Mouse (Mus musculus) midbrain, embryonic 15.5 days (tissue): ENCODE measurements around the gene Fbxw11. TPM values are rescaled to one million over a fixed set of nuclear protein-coding genes. Genes with fewer than 3 reads are reported as not detected.

Source experiments
- ATAC-seq: fragments of 200-750 bp; cut with Nextera tagmentation; replicated peaks from 2 replicates; pipeline ENCODE4 v1.8.0; 2017; ENCODE audit warnings: moderate TSS enrichment
- H3K27ac ChIP-seq: fragments of 300-500 bp; sonication (generic); 2 replicates; pipeline ENCODE4 v1.5.1; 2015; ENCODE audit warnings: mild to moderate bottlenecking, inconsistent platforms
- H3K27me3 ChIP-seq: fragments of 300-500 bp; sonication (generic); replicated peaks from 2 replicates; pipeline ENCODE4 v1.6.1; 2015; ENCODE audit warnings: inconsistent platforms
- H3K36me3 ChIP-seq: fragments of 300-500 bp; sonication (generic); replicated peaks from 2 replicates; pipeline ENCODE4 v1.6.1; 2015; ENCODE audit warnings: inconsistent platforms
- H3K4me1 ChIP-seq: fragments of 300-500 bp; sonication (generic); 2 replicates; pipeline ENCODE4 v1.6.1; 2015; ENCODE audit warnings: inconsistent platforms
- H3K4me2 ChIP-seq: fragments of 300-500 bp; sonication (generic); 2 replicates; pipeline ENCODE4 v1.6.1; 2015; ENCODE audit warnings: inconsistent platforms, mild to moderate bottlenecking, moderate library complexity
- H3K4me3 ChIP-seq: fragments of 300-500 bp; sonication (generic); 2 replicates; pipeline ENCODE4 v1.5.1; 2015; ENCODE audit warnings: mild to moderate bottlenecking, inconsistent platforms
- H3K9ac ChIP-seq: fragments of 300-500 bp; sonication (generic); 2 replicates; pipeline ENCODE4 v1.6.1; 2015; ENCODE audit warnings: mild to moderate bottlenecking, inconsistent platforms
- H3K9me3 ChIP-seq: fragments of 300-500 bp; sonication (generic); 2 replicates; pipeline ENCODE4 v1.6.1; 2016; ENCODE audit warnings: inconsistent platforms
- WGBS: fragments of 180-500 bp; shearing (Covaris S2); methylation state at CpG from one replicate; pipeline ENCODE4 v1.1.7; 2015; ENCODE audit warnings: mixed read lengths; 5-methylcytosine and 5-hydroxymethylcytosine counted together
- polyA plus RNA-seq: library from polyadenylated mRNA; unstranded; fragments of >200 nt; fragmentation: Nextera tagmentation; extraction: Ambion mirVana; gene quantifications from 2 replicates; pipeline ENCODE4 v1.2.1, GENCODE M21; 2015

The Fbxw11 gene
- polyA plus RNA-seq, 1 experiment from 2014 or later, result 126 TPM

- no peaks in the 10 kb centered on the region for H3K27me3 ChIP-seq
- H3K4me3 ChIP-seq, result no peak overlapping the region
- no peaks in the 10 kb centered on the region for H3K4me1 ChIP-seq
- no peak for ATAC-seq
- WGBS, result 82% methylated on average over 6 of the region's 6 CpGs
- no peak overlapping the region for H3K4me2 ChIP-seq
- no peaks in the 10 kb centered on the region for H3K36me3 ChIP-seq
- no peak overlapping the region for H3K27ac ChIP-seq
- no peak overlapping the region for H3K9ac ChIP-seq
- no peaks in the 10 kb centered on the region for H3K9me3 ChIP-seq
These were observed 14.6 kb upstream of the Fbxw11 start for GRCm38 (mm10) chr11:32627900-32628299.

- Histone ChIP-seq H3K27me3 (no peaks in the 10 kb centered on the region), H3K4me1 (no peaks in the 10 kb centered on the region), H3K27ac (no peak overlapping the region), H3K4me3 (no peak overlapping the region), H3K9ac (no peak overlapping the region), H3K9me3 (no peaks in the 10 kb centered on the region), H3K36me3 (no peaks in the 10 kb centered on the region), H3K4me2 (no peak overlapping the region)
- 91% methylated on average over 4 of the region's 4 CpGs for WGBS
- ATAC-seq, result no peak
These were observed 12.8 kb upstream of the Fbxw11 start for GRCm38 (mm10) chr11:32629713-32630211.

GRCm38 (mm10) chr11:32632671-32633070 is 9.9 kb upstream of the Fbxw11 start:
- Histone ChIP-seq H3K36me3 (no peaks in the 10 kb centered on the region), H3K27me3 (no peaks in the 10 kb centered on the region), H3K4me1 (no peaks in the 10 kb centered on the region), H3K9me3 (no peaks in the 10 kb centered on the region), H3K9ac (no peak overlapping the region), H3K4me3 (no peak overlapping the region), H3K27ac (no peak overlapping the region), H3K4me2 (no peak overlapping the region)
- WGBS, result 97% methylated on average over 5 of the region's 5 CpGs
- ATAC-seq, result no peak

GRCm38 (mm10) chr11:32633542-32633941 is 9.0 kb upstream of the Fbxw11 start:
- no peaks in the 10 kb centered on the region for H3K4me1 ChIP-seq
- no peak overlapping the region for H3K9ac ChIP-seq
- 77% methylated on average over 3 of the region's 3 CpGs for WGBS
- ATAC-seq, result no peak
- no peak overlapping the region for H3K4me2 ChIP-seq
- H3K4me3 ChIP-seq, result no peak overlapping the region
- no peak overlapping the region for H3K27ac ChIP-seq
- no peaks in the 10 kb centered on the region for H3K9me3 ChIP-seq
- no peaks in the 10 kb centered on the region for H3K27me3 ChIP-seq
- H3K36me3 ChIP-seq, result no peaks in the 10 kb centered on the region

GRCm38 (mm10) chr11:32634143-32634542 is 8.4 kb upstream of the Fbxw11 start:
- Histone ChIP-seq H3K4me3 (no peak overlapping the region), H3K36me3 (no peaks in the 10 kb centered on the region), H3K9ac (no peak overlapping the region), H3K4me2 (no peak overlapping the region), H3K27ac (no peak overlapping the region), H3K4me1 (no peaks in the 10 kb centered on the region), H3K27me3 (no peaks in the 10 kb centered on the region), H3K9me3 (no peaks in the 10 kb centered on the region)
- WGBS, result 94% methylated on average over 2 of the region's 2 CpGs
- no peak for ATAC-seq

GRCm38 (mm10) chr11:32634842-32635241 is 7.7 kb upstream of the Fbxw11 start:
- no peaks in the 10 kb centered on the region for H3K4me1 ChIP-seq
- 47% methylated on average over 2 of the region's 2 CpGs for WGBS
- H3K36me3 ChIP-seq, result no peaks in the 10 kb centered on the region
- H3K4me2 ChIP-seq, result no peak overlapping the region
- H3K9me3 ChIP-seq, result no peaks in the 10 kb centered on the region
- H3K27ac ChIP-seq, result no peak overlapping the region
- H3K4me3 ChIP-seq, result no peak overlapping the region
- H3K9ac ChIP-seq, result no peak overlapping the region
- no peaks in the 10 kb centered on the region for H3K27me3 ChIP-seq
- no peak for ATAC-seq

- WGBS, result 83% methylated on average over 4 of the region's 4 CpGs
- no peak for ATAC-seq
- H3K27ac ChIP-seq, result no peak overlapping the region
- no peaks in the 10 kb centered on the region for H3K36me3 ChIP-seq
- H3K27me3 ChIP-seq, result no peaks in the 10 kb centered on the region
- H3K4me1 ChIP-seq, result peaks cover 9% of the 10 kb centered on the region
- no peak overlapping the region for H3K4me2 ChIP-seq
- no peak overlapping the region for H3K4me3 ChIP-seq
- H3K9me3 ChIP-seq, result no peaks in the 10 kb centered on the region
- no peak overlapping the region for H3K9ac ChIP-seq
These were observed 6.2 kb upstream of the Fbxw11 start for GRCm38 (mm10) chr11:32636275-32636674.

- WGBS, result 84% methylated on average over 8 of the region's 8 CpGs
- no peak overlapping the region for H3K9ac ChIP-seq
- peaks cover 17% of the 10 kb centered on the region for H3K4me1 ChIP-seq
- H3K9me3 ChIP-seq, result no peaks in the 10 kb centered on the region
- H3K4me2 ChIP-seq, result no peak overlapping the region
- H3K27ac ChIP-seq, result no peak overlapping the region
- ATAC-seq, result no peak
- H3K27me3 ChIP-seq, result no peaks in the 10 kb centered on the region
- no peak overlapping the region for H3K4me3 ChIP-seq
- H3K36me3 ChIP-seq, result no peaks in the 10 kb centered on the region
These were observed 3.8 kb upstream of the Fbxw11 start for GRCm38 (mm10) chr11:32638521-32639255.

GRCm38 (mm10) chr11:32640617-32641016 is 1.9 kb upstream of the Fbxw11 start:
- no peaks in the 10 kb centered on the region for H3K9me3 ChIP-seq
- no peak overlapping the region for H3K27ac ChIP-seq
- peaks cover 23% of the 10 kb centered on the region for H3K4me1 ChIP-seq
- no peak for ATAC-seq
- no peaks in the 10 kb centered on the region for H3K36me3 ChIP-seq
- WGBS, result 93% methylated on average over 4 of the region's 4 CpGs
- H3K4me3 ChIP-seq, result no peak overlapping the region
- H3K4me2 ChIP-seq, result no peak overlapping the region
- H3K27me3 ChIP-seq, result no peaks in the 10 kb centered on the region
- no peak overlapping the region for H3K9ac ChIP-seq

GRCm38 (mm10) chr11:32642899-32643886 is 669 bp downstream of the Fbxw11 start:
- Histone ChIP-seq H3K9me3 (no peaks in the 10 kb centered on the region), H3K36me3 (no peaks in the 10 kb centered on the region), H3K27ac (peak overlapping the region; percentile 98), H3K27me3 (no peaks in the 10 kb centered on the region), H3K4me3 (peak overlapping the region; percentile 84), H3K4me1 (peaks cover 23% of the 10 kb centered on the region), H3K9ac (peak overlapping the region; percentile 98), H3K4me2 (peak overlapping the region; percentile 53)
- ATAC-seq, result peak; percentile 68
- WGBS, result under 1% methylated on average over 54 of the region's 54 CpGs

- Histone ChIP-seq H3K9me3 (no peaks in the 10 kb centered on the region), H3K27me3 (no peaks in the 10 kb centered on the region), H3K27ac (0 out of 2 replicates have a peak overlapping the region, but pooled peaks have one; percentile 98), H3K9ac (peak overlapping the region; percentile 98), H3K36me3 (no peaks in the 10 kb centered on the region), H3K4me1 (peaks cover 23% of the 10 kb centered on the region), H3K4me2 (peak overlapping the region; percentile 53), H3K4me3 (peak overlapping the region; percentile 84)
- 43% methylated on average over 3 of the region's 3 CpGs for WGBS
- no peak for ATAC-seq
These were observed 1.5 kb downstream of the Fbxw11 start for GRCm38 (mm10) chr11:32644010-32644409.

- WGBS, result 86% methylated on average over 2 of the region's 2 CpGs
- H3K4me1 ChIP-seq, result peaks cover 9% of the 10 kb centered on the region
- H3K27me3 ChIP-seq, result no peaks in the 10 kb centered on the region
- H3K4me3 ChIP-seq, result no peak overlapping the region
- no peak for ATAC-seq
- no peak overlapping the region for H3K4me2 ChIP-seq
- no peak overlapping the region for H3K9ac ChIP-seq
- no peaks in the 10 kb centered on the region for H3K36me3 ChIP-seq
- no peak overlapping the region for H3K27ac ChIP-seq
- no peaks in the 10 kb centered on the region for H3K9me3 ChIP-seq
These were observed 4.7 kb downstream of the Fbxw11 start for GRCm38 (mm10) chr11:32647265-32647664.
